Mouse (Mus musculus): ENCODE results near the gene Tas2r118. TPM values are rescaled to one million over a fixed set of nuclear protein-coding genes. Genes with fewer than 3 reads are reported as not detected.

Gene Tas2r118
- polyA plus RNA-seq, 1 experiment from 2014 or later = not detected

GRCm38 (mm10) chr6:23923806-23924205 is 46.1 kb downstream of the Tas2r118 start:
- 44% methylated on average over 2 of the region's 2 CpGs for WGBS (ENCODE audit: insufficient replicate concordance)
- no peak overlapping the region for H3K4me2 ChIP-seq
- DNase-seq = no peak

More at GRCm38 (mm10) chr6:23923806-23924205, 46.1 kb downstream of the Tas2r118 start:
- ATAC-seq (ENCODE audit: low read depth) = no peak
- no peak overlapping the region for H3K4me3 ChIP-seq (replicated peaks)
- no peaks in the 10 kb centered on the region for H3K4me1 ChIP-seq (replicated peaks)
- no peaks in the 10 kb centered on the region for H3K9me3 ChIP-seq (replicated peaks)
- no peaks in the 10 kb centered on the region for H3K36me3 ChIP-seq
- H3K9ac ChIP-seq = no peak overlapping the region
- H3K27me3 ChIP-seq = no peaks in the 10 kb centered on the region
- H3K27ac ChIP-seq = no peak overlapping the region

Other genes with a start within 250 kb of the Tas2r118 start
- 0.08 and 0.10 TPM in 2 replicates for gene Cadps2, start 130.6 kb downstream of the Tas2r118 start, polyA plus RNA-seq (2015; fragmentation: Nextera tagmentation; extraction: Ambion mirVana)
- not detected in 2 replicates for gene Slc13a1, start 198.0 kb upstream of the Tas2r118 start, polyA plus RNA-seq (2015; fragmentation: Nextera tagmentation; extraction: Ambion mirVana)